Mouse (Mus musculus) midbrain, embryonic 14.5 days (tissue): ENCODE measurements around the gene Slamf6. TPM values are rescaled to one million over a fixed set of nuclear protein-coding genes. Genes with fewer than 3 reads are reported as not detected.

Experiments
- ATAC-seq: fragments of 200-750 bp; cut with Nextera tagmentation; 2 replicates; pipeline ENCODE4 v1.8.0; 2017; ENCODE audit warnings: moderate number of reproducible peaks, moderate library complexity; ENCODE audit not compliant: low FRiP score, low TSS enrichment
- DNase-seq: peaks from one replicate; pipeline ENCODE4 v3.0.0-alpha.2; 2015
- H3K27ac ChIP-seq: fragments of 300-500 bp; sonication (generic); replicated peaks from 2 replicates; pipeline ENCODE4 v1.5.1; 2014; ENCODE audit warnings: mild to moderate bottlenecking, low read depth, low read length, moderate library complexity
- H3K27me3 ChIP-seq: fragments of 300-500 bp; sonication (generic); 2 replicates; pipeline ENCODE4 v1.6.1; 2014; ENCODE audit warnings: low read length, control low read depth, mixed read lengths; ENCODE audit not compliant: control insufficient read depth, insufficient read depth
- H3K36me3 ChIP-seq: fragments of 300-500 bp; sonication (generic); 2 replicates; pipeline ENCODE4 v1.6.1; 2014; ENCODE audit warnings: low read length, control low read depth; ENCODE audit not compliant: control insufficient read depth, insufficient read depth
- H3K4me1 ChIP-seq: fragments of 300-500 bp; sonication (generic); 2 replicates; pipeline ENCODE4 v1.6.1; 2014; ENCODE audit warnings: mild to moderate bottlenecking, antibody characterized with exemption, low read length, control low read depth; ENCODE audit not compliant: control insufficient read depth, insufficient read depth
- H3K4me2 ChIP-seq: fragments of 300-500 bp; sonication (generic); 2 replicates; pipeline ENCODE4 v1.6.1; 2014; ENCODE audit warnings: mild to moderate bottlenecking, low read length, moderate library complexity
- H3K4me3 ChIP-seq: fragments of 300-500 bp; sonication (generic); replicated peaks from 2 replicates; pipeline ENCODE4 v1.5.1; 2014; ENCODE audit warnings: low read depth, low read length
- H3K9ac ChIP-seq: fragments of 300-500 bp; sonication (generic); replicated peaks from 2 replicates; pipeline ENCODE4 v1.6.1; 2014; ENCODE audit warnings: mild to moderate bottlenecking, low read length, moderate library complexity
- H3K9me3 ChIP-seq: fragments of 300-500 bp; sonication (generic); 2 replicates; pipeline ENCODE4 v1.6.1; 2016; ENCODE audit warnings: low read length, control low read depth, mixed read lengths; ENCODE audit not compliant: control insufficient read depth
- WGBS: fragments of 180-500 bp; shearing (Covaris S2); extraction: QIAGEN DNeasy Blood & Tissue Kit; methylation state at CpG from one replicate; pipeline ENCODE4 v1.1.7; 2014; 5-methylcytosine and 5-hydroxymethylcytosine counted together
- polyA plus RNA-seq: library from polyadenylated mRNA; unstranded; fragments of >200 nt; fragmentation: Nextera tagmentation; extraction: Ambion mirVana; gene quantifications from 2 replicates; pipeline ENCODE4 v1.2.1, GENCODE M21; 2014

Slamf6 gene
- polyA plus RNA-seq, 1 experiment from 2014 or later, result not detected

GRCm38 (mm10) chr1:171982170-171982569, 64.9 kb downstream of the Slamf6 start:
- no peak for ATAC-seq
- no peak overlapping the region for H3K4me3 ChIP-seq
- H3K9me3 ChIP-seq, result 0 out of 2 replicates have a peak, but pooled peaks cover 4% of the 10 kb centered on the region
- no peaks in the 10 kb centered on the region for H3K4me1 ChIP-seq
- no peaks in the 10 kb centered on the region for H3K27me3 ChIP-seq
- DNase-seq, result no peak
- no peak overlapping the region for H3K9ac ChIP-seq
- 64% methylated on average over 5 of the region's 5 CpGs for WGBS
- no peaks in the 10 kb centered on the region for H3K36me3 ChIP-seq
- no peak overlapping the region for H3K27ac ChIP-seq
- H3K4me2 ChIP-seq, result no peak overlapping the region

DNA sequence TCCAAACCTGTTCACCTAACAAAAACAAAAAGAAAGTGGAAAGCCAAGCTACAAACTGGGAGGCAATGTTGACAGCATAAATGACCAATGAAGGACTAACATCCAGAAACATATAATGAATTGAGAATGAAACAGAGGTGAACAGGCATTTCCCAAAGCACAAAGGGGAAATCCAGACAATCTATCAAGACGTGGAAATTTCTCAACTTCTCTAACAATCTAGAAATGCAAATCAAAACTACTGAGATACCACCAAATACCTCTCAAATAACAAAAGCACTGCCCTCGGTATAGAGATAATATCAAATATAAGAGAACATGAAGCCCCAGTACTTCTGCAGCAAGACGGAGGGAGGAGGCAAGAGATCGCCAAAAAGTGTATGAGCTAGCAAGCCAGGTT, 65.4 kb downstream of the Slamf6 start:
- H3K4me2 ChIP-seq, result no peak overlapping the region
- H3K4me1 ChIP-seq, result no peaks in the 10 kb centered on the region
- H3K9me3 ChIP-seq, result 0 out of 2 replicates have a peak, but pooled peaks cover 4% of the 10 kb centered on the region
- H3K9ac ChIP-seq, result no peak overlapping the region
- DNase-seq (no peak), ATAC-seq (no peak)
- H3K4me3 ChIP-seq, result no peak overlapping the region
- 85% methylated on average over 4 of the region's 4 CpGs for WGBS
- H3K27me3 ChIP-seq, result no peaks in the 10 kb centered on the region
- no peak overlapping the region for H3K27ac ChIP-seq
- H3K36me3 ChIP-seq, result no peaks in the 10 kb centered on the region

- no peak overlapping the region for H3K4me3 ChIP-seq
- H3K27me3 ChIP-seq, result no peaks in the 10 kb centered on the region
- no peak overlapping the region for H3K9ac ChIP-seq
- H3K9me3 ChIP-seq, result 0 out of 2 replicates have a peak, but pooled peaks cover 4% of the 10 kb centered on the region
- DNase-seq (no peak), ATAC-seq (no peak)
- WGBS, result 78% methylated on average over 3 of the region's 3 CpGs
- no peak overlapping the region for H3K4me2 ChIP-seq
- H3K36me3 ChIP-seq, result no peaks in the 10 kb centered on the region
- H3K4me1 ChIP-seq, result no peaks in the 10 kb centered on the region
- no peak overlapping the region for H3K27ac ChIP-seq
Observed at GRCm38 (mm10) chr1:171983372-171984001, 66.2 kb downstream of the Slamf6 start.

- no peaks in the 10 kb centered on the region for H3K36me3 ChIP-seq
- H3K9ac ChIP-seq, result no peak overlapping the region
- H3K27ac ChIP-seq, result no peak overlapping the region
- DNase-seq, result no peak
- H3K4me2 ChIP-seq, result no peak overlapping the region
- H3K9me3 ChIP-seq, result 0 out of 2 replicates have a peak, but pooled peaks cover 4% of the 10 kb centered on the region
- no peak for ATAC-seq
- no peak overlapping the region for H3K4me3 ChIP-seq
- WGBS, result 98% methylated on average over 1 of the region's 1 CpGs
- H3K4me1 ChIP-seq, result no peaks in the 10 kb centered on the region
- H3K27me3 ChIP-seq, result no peaks in the 10 kb centered on the region
Observed at GRCm38 (mm10) chr1:171984121-171984520, 66.8 kb downstream of the Slamf6 start.

GRCm38 (mm10) chr1:171991883-171992282, 74.6 kb downstream of the Slamf6 start:
- Histone ChIP-seq H3K4me3 (no peak overlapping the region), H3K4me2 (no peak overlapping the region), H3K4me1 (no peaks in the 10 kb centered on the region), H3K27ac (no peak overlapping the region), H3K9me3 (0 out of 2 replicates have a peak, but pooled peaks cover 3% of the 10 kb centered on the region), H3K27me3 (no peaks in the 10 kb centered on the region), H3K36me3 (no peaks in the 10 kb centered on the region), H3K9ac (no peak overlapping the region)
- 95% methylated on average over 2 of the region's 2 CpGs for WGBS
- no peak for DNase-seq
- no peak for ATAC-seq

- Histone ChIP-seq H3K27ac (no peak overlapping the region), H3K4me1 (no peaks in the 10 kb centered on the region), H3K36me3 (no peaks in the 10 kb centered on the region), H3K9ac (no peak overlapping the region), H3K27me3 (no peaks in the 10 kb centered on the region), H3K4me3 (no peak overlapping the region), H3K4me2 (no peak overlapping the region), H3K9me3 (no peaks in the 10 kb centered on the region)
- ATAC-seq (no peak), DNase-seq (no peak)
- WGBS, result 85% methylated on average over 4 of the region's 4 CpGs
Observed at GRCm38 (mm10) chr1:171992901-171993530, 75.7 kb downstream of the Slamf6 start.

DNA sequence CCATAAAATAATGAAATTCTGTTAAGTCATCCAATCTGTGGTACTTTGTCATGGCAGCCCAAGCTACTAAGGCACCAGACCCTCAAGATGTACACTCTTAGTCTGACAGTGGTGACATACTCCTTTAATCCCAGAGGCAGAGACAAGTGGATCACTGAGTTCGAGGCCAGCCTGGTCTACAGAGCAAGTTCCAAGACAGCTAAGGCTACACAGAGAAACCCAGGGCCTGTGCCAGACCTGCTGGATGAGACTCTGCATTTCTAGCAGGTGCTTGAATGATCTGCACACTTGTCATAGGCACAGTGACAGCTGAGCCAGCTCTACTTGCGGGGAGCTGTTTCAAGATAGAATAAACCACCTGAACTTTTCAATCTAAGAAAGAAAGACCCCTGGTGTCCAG, 77.2 kb downstream of the Slamf6 start:
- H3K27me3 ChIP-seq, result no peaks in the 10 kb centered on the region
- H3K27ac ChIP-seq, result no peak overlapping the region
- no peak overlapping the region for H3K9ac ChIP-seq
- ATAC-seq (no peak), DNase-seq (no peak)
- no peaks in the 10 kb centered on the region for H3K9me3 ChIP-seq
- no peaks in the 10 kb centered on the region for H3K36me3 ChIP-seq
- H3K4me1 ChIP-seq, result no peaks in the 10 kb centered on the region
- H3K4me3 ChIP-seq, result no peak overlapping the region
- WGBS, result 95% methylated on average over 2 of the region's 2 CpGs
- H3K4me2 ChIP-seq, result no peak overlapping the region

DNA sequence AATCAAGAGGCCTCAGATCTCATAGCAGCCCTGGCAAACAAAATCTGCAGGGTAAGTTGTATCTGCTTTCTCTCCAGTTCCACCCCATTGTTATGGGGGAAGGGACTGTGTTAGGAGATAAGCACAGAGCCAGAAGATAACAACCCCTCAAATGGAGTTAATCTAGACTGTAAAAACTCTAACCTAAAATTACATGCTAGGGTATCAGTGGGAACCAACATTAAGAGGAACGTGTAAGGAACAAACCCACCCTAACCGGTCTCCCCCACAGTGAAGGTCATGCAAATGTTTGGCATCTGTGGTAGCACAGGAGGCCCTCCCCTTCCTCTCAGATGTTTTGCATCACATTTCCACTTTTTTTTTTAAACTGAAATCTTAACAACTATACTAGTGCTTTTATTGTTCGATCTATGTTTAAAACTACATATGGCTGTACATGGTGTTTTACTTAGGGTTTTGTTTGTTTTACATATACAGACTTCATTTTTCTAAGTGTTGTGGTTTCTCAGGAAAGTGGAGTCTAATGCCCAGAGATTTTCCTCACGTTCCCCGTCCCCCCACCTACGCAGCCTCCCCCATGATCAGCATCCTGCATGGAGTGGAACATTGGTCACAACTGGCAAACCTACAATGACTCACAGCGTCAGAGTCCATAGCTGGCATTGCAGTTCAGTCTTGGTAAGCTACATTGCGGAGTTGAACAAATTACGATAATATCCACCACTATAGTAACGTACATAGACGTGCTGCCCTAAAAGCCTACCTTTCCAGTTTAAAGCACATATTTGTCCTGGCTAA, 77.8 kb downstream of the Slamf6 start:
- no peak for DNase-seq
- H3K9ac ChIP-seq, result no peak overlapping the region
- H3K27ac ChIP-seq, result no peak overlapping the region
- H3K4me2 ChIP-seq, result no peak overlapping the region
- no peak overlapping the region for H3K4me3 ChIP-seq
- no peaks in the 10 kb centered on the region for H3K9me3 ChIP-seq
- no peaks in the 10 kb centered on the region for H3K27me3 ChIP-seq
- no peaks in the 10 kb centered on the region for H3K4me1 ChIP-seq
- no peak for ATAC-seq
- 91% methylated on average over 11 of the region's 11 CpGs for WGBS
- H3K36me3 ChIP-seq, result no peaks in the 10 kb centered on the region
